Mouse (Mus musculus) layer of hippocampus, postnatal 25 days (tissue): ENCODE measurements at regions not wholly inside any gene's neighbourhood (a gene's known extent, or its start where the extent isn't known, plus 50 kb on each side); places are given as distances from the start of the nearest gene placed in this dataset.

Experiments used
- DNase-seq, 2 experiments: peaks; one replicate each; pipeline ENCODE4 v3.0.0; 2022; ENCODE audit warnings: mixed read lengths in 2 of 2, low spot score in 1 of 2; ENCODE audit errors: extremely low spot score in 1 of 2

DNA sequence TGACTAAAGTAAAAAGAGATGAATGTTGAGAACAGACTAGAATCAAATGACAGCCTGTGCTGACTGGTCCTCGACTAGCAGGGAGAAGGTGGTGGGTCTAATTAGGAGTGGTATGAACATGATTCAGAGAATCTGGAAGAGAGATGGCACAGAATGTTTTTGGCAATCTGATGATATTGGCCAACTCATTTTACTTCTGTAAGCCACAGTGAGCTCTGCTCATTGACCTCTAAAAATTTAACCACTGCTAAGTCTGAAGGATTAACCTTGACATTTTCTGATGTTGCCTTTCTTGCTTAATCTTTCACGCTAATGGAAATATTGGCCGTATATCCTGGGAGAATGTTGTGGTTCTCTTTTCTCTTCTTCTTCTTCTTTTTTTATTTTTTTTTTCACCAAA, 1041.6 kb upstream of the Got2 start:
- DNase-seq: no peak

GRCm38 (mm10) chr8:96880956-96881355, 992.6 kb upstream of the Got2 start:
- DNase-seq: no peak

GRCm38 (mm10) chr8:96878793-96879192, 990.4 kb upstream of the Got2 start:
- no peak for DNase-seq

DNA sequence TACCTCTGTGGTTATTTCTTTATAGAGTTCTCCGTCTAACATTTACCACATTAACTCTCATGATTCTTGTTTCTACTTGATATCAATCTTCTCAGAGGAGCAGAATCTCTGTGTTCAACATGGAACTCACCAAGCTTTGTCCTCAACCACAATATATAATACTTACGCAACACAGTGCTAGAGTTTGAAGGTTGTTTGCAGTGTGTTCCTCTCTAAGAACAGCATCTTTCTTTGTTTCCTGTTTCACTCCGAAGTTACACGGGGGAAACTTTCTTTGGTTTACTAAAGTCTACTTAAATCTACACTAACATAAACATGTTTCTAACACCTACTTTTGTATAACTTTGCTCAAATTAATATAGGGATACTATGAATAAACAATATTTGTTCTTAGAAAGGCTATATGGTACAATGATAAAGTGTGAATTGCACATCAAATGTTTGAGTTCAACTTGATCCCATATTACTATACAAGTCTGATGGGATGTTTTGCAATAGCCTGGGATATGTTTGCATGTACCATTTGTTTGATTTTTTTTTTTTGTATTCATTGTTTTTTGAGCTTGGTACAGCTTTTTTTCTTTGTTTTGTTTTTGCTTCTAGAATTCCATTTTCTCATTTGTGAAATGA, 985.2 kb upstream of the Got2 start:
- DNase-seq: no peak

- no peak for DNase-seq
Observed at GRCm38 (mm10) chr8:96868178-96869080, 980.1 kb upstream of the Got2 start.

DNA sequence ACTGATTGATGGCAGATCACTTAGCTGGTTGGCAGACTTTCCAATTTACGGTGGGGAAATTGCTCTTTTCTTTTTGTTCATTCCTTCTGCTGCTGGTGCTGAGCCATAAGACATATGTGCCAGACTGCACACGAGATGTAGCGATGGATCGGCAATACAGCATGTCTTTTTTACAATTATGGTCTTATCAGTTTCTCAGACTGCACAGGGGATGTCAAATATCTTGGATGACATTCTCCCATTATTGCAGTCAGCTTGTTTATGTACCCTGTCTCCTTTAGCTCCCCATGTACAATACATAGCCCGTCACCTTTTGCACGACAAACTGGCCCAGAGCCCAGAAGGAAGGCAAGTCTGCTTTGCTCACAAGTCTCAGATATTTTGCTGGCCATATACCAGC, 976.3 kb upstream of the Got2 start:
- peak in 1 of 2 experiments; percentile 4 for DNase-seq

DNA sequence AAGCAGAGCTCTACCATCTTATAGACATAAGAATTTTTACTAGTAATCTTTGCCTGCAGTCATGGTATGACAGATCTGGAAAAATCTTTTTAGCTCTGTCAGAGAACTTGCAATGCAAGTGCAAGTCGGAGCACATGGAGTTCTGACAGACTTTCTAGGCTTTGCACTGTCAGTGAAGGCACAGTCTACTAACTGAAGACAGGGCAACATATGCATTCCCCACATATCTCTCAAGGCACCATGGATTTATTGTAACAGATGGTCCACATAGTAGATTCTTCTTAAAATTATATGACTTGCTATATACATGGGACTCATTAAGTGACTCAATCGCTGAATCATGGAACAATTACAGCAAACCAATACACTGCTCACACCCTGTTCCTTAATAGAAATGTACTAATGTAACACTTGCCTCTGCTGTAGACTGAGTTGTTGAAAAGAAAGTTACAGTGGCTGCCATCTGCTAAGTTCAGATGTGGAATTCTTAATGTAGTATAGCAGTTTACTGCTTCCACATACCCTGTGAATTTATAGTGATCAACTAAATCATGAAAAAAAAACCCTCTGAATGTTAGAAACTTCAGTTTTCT, 972.6 kb upstream of the Got2 start:
- DNase-seq: no peak

- DNase-seq: no peak
Observed at GRCm38 (mm10) chr8:96843566-96843965, 955.2 kb upstream of the Got2 start.

GRCm38 (mm10) chr8:96835532-96835931, 947.2 kb upstream of the Got2 start:
- DNase-seq: no peak

DNA sequence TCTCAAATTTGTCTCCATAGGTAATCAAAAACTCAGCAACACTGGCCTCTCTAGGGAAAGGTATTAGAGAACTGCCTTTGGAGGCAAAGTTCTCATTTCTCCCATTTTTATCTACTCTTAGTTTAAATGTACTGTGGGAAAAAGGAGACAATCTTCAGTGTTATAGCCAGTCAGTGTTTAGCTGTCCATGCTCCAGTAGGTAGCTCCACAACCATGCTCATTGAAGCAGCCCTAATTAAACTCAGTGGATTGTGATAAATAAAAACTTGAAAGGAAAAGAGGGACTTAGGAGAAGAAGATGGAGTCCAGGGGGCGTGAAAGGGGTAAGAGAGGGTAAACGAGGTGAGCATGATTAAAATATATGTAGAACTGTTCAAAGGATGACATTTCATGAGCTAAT, 946.3 kb upstream of the Got2 start:
- DNase-seq: no peak

- no peak for DNase-seq
Observed at GRCm38 (mm10) chr8:96829253-96829652, 940.9 kb upstream of the Got2 start.

GRCm38 (mm10) chr8:96810550-96810949, 922.2 kb upstream of the Got2 start:
- no peak for DNase-seq
